Mouse (Mus musculus): Measurements from ENCODE around the gene Gng8. TPM values are rescaled to one million over a fixed set of nuclear protein-coding genes. Genes with fewer than 3 reads are reported as not detected.
A peak's percentile ranks its signal among the peaks of the same experiment; 100 is the strongest.

Gng8 gene
- polyA plus RNA-seq, 1 experiment from 2014 or later = 24.1 TPM

GRCm38 (mm10) chr7:16895000-16895399, 3.4 kb downstream of the Gng8 start:
- H3K4me2 ChIP-seq = peak overlapping the region; percentile 54
- H3K27ac ChIP-seq (replicated peaks) = no peak overlapping the region; the same call in 1 of the 2 replicates
- peak overlapping the region; percentile 54 for H3K9ac ChIP-seq
- ATAC-seq (ENCODE audit: low read depth) = peak; percentile 30
- H3K9me3 ChIP-seq = no peaks in the 10 kb centered on the region
- H3K4me3 ChIP-seq = peak overlapping the region; percentile 20
- WGBS = under 1% methylated on average over 24 of the region's 24 CpGs
- peaks cover 32% of the 10 kb centered on the region for H3K27me3 ChIP-seq
- H3K36me3 ChIP-seq = no peaks in the 10 kb centered on the region
- peaks cover 43% of the 10 kb centered on the region for H3K4me1 ChIP-seq (replicated peaks)

- Histone ChIP-seq H3K4me3 (peak overlapping the region; percentile 20), H3K9ac (peak overlapping the region; percentile 54), H3K9me3 (no peaks in the 10 kb centered on the region), H3K27me3 (peaks cover 27% of the 10 kb centered on the region), H3K36me3 (no peaks in the 10 kb centered on the region), H3K4me1 (replicated peaks) (peaks cover 48% of the 10 kb centered on the region), H3K27ac (replicated peaks) (no peak overlapping the region; the same call in 1 of the 2 replicates), H3K4me2 (peak overlapping the region; percentile 54)
- ATAC-seq (ENCODE audit: low read depth) = no peak
- WGBS = 27% methylated on average over 10 of the region's 10 CpGs
These were observed 3.9 kb downstream of the Gng8 start for GRCm38 (mm10) chr7:16895511-16895910.

GRCm38 (mm10) chr7:16900526-16900925, 8.9 kb downstream of the Gng8 start:
- Histone ChIP-seq H3K36me3 (no peaks in the 10 kb centered on the region), H3K9me3 (no peaks in the 10 kb centered on the region), H3K27me3 (no peaks in the 10 kb centered on the region), H3K4me3 (no peak overlapping the region), H3K27ac (replicated peaks) (no peak overlapping the region; the same call in 1 of the 2 replicates), H3K4me1 (replicated peaks) (peaks cover 38% of the 10 kb centered on the region), H3K9ac (peak overlapping the region; percentile 34; the same call in 1 of the 2 replicates), H3K4me2 (no peak overlapping the region)
- WGBS = 18% methylated on average over 5 of the region's 5 CpGs
- ATAC-seq (ENCODE audit: low read depth) = 0 out of 2 replicates have a peak, but pooled peaks have one; percentile 28

- 71% methylated on average over 2 of the region's 2 CpGs for WGBS
- no peak overlapping the region for H3K4me3 ChIP-seq
- no peak for ATAC-seq (ENCODE audit: low read depth)
These were observed 11.9 kb downstream of the Gng8 start for GRCm38 (mm10) chr7:16903439-16903955.

GRCm38 (mm10) chr7:16904120-16904675, 12.6 kb downstream of the Gng8 start:
- WGBS = 43% methylated on average over 9 of the region's 10 CpGs
- Histone ChIP-seq H3K9ac (no peak overlapping the region), H3K27ac (replicated peaks) (no peak overlapping the region), H3K4me1 (replicated peaks) (peaks cover 44% of the 10 kb centered on the region), H3K36me3 (no peaks in the 10 kb centered on the region), H3K27me3 (no peaks in the 10 kb centered on the region; the same call in 1 of the 2 replicates), H3K9me3 (no peaks in the 10 kb centered on the region), H3K4me3 (no peak overlapping the region), H3K4me2 (no peak overlapping the region)
- ATAC-seq (ENCODE audit: low read depth) = no peak

More at GRCm38 (mm10) chr7:16903439-16903955, 11.9 kb downstream of the Gng8 start:
- no peak overlapping the region for H3K9ac ChIP-seq
- no peak overlapping the region for H3K4me2 ChIP-seq
- no peaks in the 10 kb centered on the region for H3K27me3 ChIP-seq
- no peaks in the 10 kb centered on the region for H3K9me3 ChIP-seq
- H3K27ac ChIP-seq (replicated peaks) = no peak overlapping the region
- peaks cover 44% of the 10 kb centered on the region for H3K4me1 ChIP-seq (replicated peaks)
- H3K36me3 ChIP-seq = no peaks in the 10 kb centered on the region

GRCm38 (mm10) chr7:16905491-16906021, 14.0 kb downstream of the Gng8 start:
- H3K36me3 ChIP-seq = no peaks in the 10 kb centered on the region
- H3K4me3 ChIP-seq = no peak overlapping the region
- H3K27me3 ChIP-seq = no peaks in the 10 kb centered on the region; the same call in 1 of the 2 replicates
- WGBS = 53% methylated on average over 9 of the region's 9 CpGs
- no peak overlapping the region for H3K27ac ChIP-seq (replicated peaks)
- H3K9me3 ChIP-seq = no peaks in the 10 kb centered on the region
- ATAC-seq (ENCODE audit: low read depth) = no peak
- no peak overlapping the region for H3K4me2 ChIP-seq
- H3K4me1 ChIP-seq (replicated peaks) = peaks cover 34% of the 10 kb centered on the region
- no peak overlapping the region for H3K9ac ChIP-seq

GRCm38 (mm10) chr7:16906281-16906680, 14.7 kb downstream of the Gng8 start, which contains the start of gene Ptgir:
TSS of gene Ptgir (plus strand) at chr7:16906490.
- H3K36me3 ChIP-seq = no peaks in the 10 kb centered on the region
- no peak within 1 kb of the TSS for H3K4me3 ChIP-seq
- peak within 1 kb of the TSS; percentile 10 for H3K9ac ChIP-seq
- no peak for ATAC-seq (ENCODE audit: low read depth)
- no peak within 1 kb of the TSS for H3K27ac ChIP-seq (replicated peaks)
- H3K27me3 ChIP-seq = no peaks in the 10 kb centered on the region; the same call in 1 of the 2 replicates
- WGBS = 11% methylated on average over 6 of the region's 6 CpGs
- H3K4me1 ChIP-seq (replicated peaks) = peaks cover 29% of the 10 kb centered on the region
- peak within 1 kb of the TSS; percentile 8; the same call in 1 of the 2 replicates for H3K4me2 ChIP-seq
- H3K9me3 ChIP-seq = no peaks in the 10 kb centered on the region

- H3K36me3 ChIP-seq = no peaks in the 10 kb centered on the region
- H3K27me3 ChIP-seq = no peaks in the 10 kb centered on the region; the same call in 1 of the 2 replicates
- 92% methylated on average over 41 of the region's 41 CpGs for WGBS
- no peak overlapping the region for H3K4me3 ChIP-seq
- H3K9me3 ChIP-seq = no peaks in the 10 kb centered on the region
- peaks cover 23% of the 10 kb centered on the region for H3K4me1 ChIP-seq (replicated peaks)
- H3K9ac ChIP-seq = peak overlapping the region; percentile 10; the same call in 1 of the 2 replicates
- no peak for ATAC-seq (ENCODE audit: low read depth)
- H3K27ac ChIP-seq (replicated peaks) = no peak overlapping the region
- peak overlapping the region; percentile 8; the same call in 1 of the 2 replicates for H3K4me2 ChIP-seq
These were observed 15.4 kb downstream of the Gng8 start for GRCm38 (mm10) chr7:16906889-16907559.

GRCm38 (mm10) chr7:16907842-16908241, 16.3 kb downstream of the Gng8 start:
- ATAC-seq (ENCODE audit: low read depth) = no peak
- 80% methylated on average over 7 of the region's 7 CpGs for WGBS
- Histone ChIP-seq H3K9ac (peak overlapping the region; percentile 45; the same call in 1 of the 2 replicates), H3K27me3 (no peaks in the 10 kb centered on the region; the same call in 1 of the 2 replicates), H3K4me1 (replicated peaks) (peaks cover 29% of the 10 kb centered on the region), H3K4me3 (no peak overlapping the region), H3K9me3 (no peaks in the 10 kb centered on the region), H3K27ac (replicated peaks) (no peak overlapping the region), H3K36me3 (no peaks in the 10 kb centered on the region), H3K4me2 (0 out of 2 replicates have a peak overlapping the region, but pooled peaks have one; percentile 7)

GRCm38 (mm10) chr7:16908367-16908766, 16.8 kb downstream of the Gng8 start:
- Histone ChIP-seq H3K4me1 (replicated peaks) (peaks cover 31% of the 10 kb centered on the region), H3K27ac (replicated peaks) (no peak overlapping the region), H3K4me3 (no peak overlapping the region), H3K9me3 (no peaks in the 10 kb centered on the region), H3K36me3 (no peaks in the 10 kb centered on the region), H3K27me3 (no peaks in the 10 kb centered on the region; the same call in 1 of the 2 replicates), H3K9ac (peak overlapping the region; percentile 45), H3K4me2 (0 out of 2 replicates have a peak overlapping the region, but pooled peaks have one; percentile 7)
- ATAC-seq (ENCODE audit: low read depth) = no peak
- WGBS = 64% methylated on average over 11 of the region's 11 CpGs

GRCm38 (mm10) chr7:16908859-16909258, 17.3 kb downstream of the Gng8 start:
- Histone ChIP-seq H3K4me3 (no peak overlapping the region), H3K4me1 (replicated peaks) (peaks cover 33% of the 10 kb centered on the region), H3K36me3 (0 out of 2 replicates have a peak, but pooled peaks cover under 1% of the 10 kb centered on the region), H3K9ac (0 out of 2 replicates have a peak overlapping the region, but pooled peaks have one; percentile 45), H3K9me3 (no peaks in the 10 kb centered on the region), H3K27ac (replicated peaks) (no peak overlapping the region), H3K4me2 (0 out of 2 replicates have a peak overlapping the region, but pooled peaks have one; percentile 7), H3K27me3 (no peaks in the 10 kb centered on the region; the same call in 1 of the 2 replicates)
- WGBS = 73% methylated on average over 11 of the region's 11 CpGs
- ATAC-seq (ENCODE audit: low read depth) = no peak

All from neural tube, embryonic 13.5 days (tissue).